Mouse (Mus musculus) c-Kit-positive CD71-positive TER-119-positive erythroid progenitor cells, embryonic 14.5 days (primary cell): Measurements from ENCODE around the gene Polr2c.
A peak's percentile ranks its signal among the peaks of the same experiment; 100 is the strongest.
"Not testable (repeated sequence)": the region's sequence is repeated elsewhere in the genome, so short reads cannot be mapped to it uniquely, and the experiment has no call there.

ENCODE experiments used
- DNase-seq: peaks from one replicate; pipeline ENCODE4 v3.0.0-alpha.2; 2013; ENCODE audit warnings: low spot score

Polr2c gene

DNA sequence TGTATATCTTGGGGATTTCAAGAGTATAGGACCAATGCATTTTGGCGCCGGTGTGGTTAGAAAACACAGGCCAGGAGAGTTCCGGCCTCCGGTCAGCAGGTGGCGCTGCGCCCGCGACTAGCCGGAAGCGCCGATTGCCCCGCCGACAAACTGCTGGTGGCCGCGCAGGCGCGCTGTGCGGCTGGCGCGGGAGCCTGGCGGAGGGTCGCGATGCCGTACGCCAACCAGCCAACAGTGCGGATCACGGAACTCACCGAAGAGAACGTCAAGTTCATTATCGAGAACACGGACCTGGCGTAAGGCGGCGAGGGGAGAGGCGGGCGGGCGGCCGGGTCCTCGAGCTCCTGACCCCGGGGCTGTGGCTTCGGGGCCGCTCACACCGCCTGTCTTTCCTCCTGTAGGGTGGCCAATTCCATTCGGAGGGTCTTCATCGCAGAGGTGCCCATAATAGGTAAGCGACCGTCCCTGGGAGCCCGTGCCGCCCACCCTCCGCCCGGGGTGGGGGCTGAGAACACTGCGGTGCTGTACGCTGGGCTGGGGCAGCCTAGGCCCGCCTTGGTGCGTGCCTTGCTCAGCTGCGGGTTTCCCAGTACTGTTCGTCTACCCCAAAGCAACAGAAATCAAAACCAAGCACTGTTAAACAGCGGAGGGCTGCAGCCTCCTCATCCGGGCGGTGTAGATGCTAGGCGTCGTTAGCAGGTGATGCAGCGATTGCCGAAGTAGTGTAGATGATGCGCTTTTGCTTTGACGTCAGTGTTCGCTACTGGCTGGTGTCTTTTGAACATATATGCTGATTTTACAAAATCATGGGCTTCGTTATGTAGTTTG lies at the start of gene Polr2c:
Polr2c (plus strand) TSS at position 105 of the 828 bp plus-strand sequence.
- peak; percentile 84 for DNase-seq

GRCm38 (mm10) chr8:94807506-94807905 lies 49.7 kb upstream of the Polr2c start:
- DNase-seq = no peak

DNA sequence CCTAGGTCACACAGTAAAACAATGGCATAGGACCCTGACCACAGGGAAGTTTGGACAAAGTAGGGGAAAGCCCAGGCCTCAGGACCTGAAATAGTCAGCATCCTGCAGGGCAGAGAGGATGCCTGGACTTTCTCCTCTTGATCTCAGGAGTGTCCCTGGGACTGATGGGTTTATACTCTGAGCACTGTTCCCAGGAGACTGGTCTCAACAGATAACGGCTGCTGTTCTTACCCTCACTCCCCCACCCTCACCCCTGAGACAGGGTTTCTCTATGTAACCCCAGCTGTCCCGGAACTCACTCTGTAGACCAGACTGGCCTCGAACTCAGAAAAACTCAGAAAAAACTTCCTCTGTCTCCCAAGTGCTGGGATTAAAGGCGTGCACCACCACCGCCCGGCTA lies 48.9 kb upstream of the Polr2c start:
- DNase-seq = no peak

- DNase-seq = no peak
These were observed 47.1 kb upstream of the Polr2c start, which contains the start of gene Ccl17 for GRCm38 (mm10) chr8:94810153-94810552. Ccl17 (plus strand) TSS chr8:94810453.

DNA sequence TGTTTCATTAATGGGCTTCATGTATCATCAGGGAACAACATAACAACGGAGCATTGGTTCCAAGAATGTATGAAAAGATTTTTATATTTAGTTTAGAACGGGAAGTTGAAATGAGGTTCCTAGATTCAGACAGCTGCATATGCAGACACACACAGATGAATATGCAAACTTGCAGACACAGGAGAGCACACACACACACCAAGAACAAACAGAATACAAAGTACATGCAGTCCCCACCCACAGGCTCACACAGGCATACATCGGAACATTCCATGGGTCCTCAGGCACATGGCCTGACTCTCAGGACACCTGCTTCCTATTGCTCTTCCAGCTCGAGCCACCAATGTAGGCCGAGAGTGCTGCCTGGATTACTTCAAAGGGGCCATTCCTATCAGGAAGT lies 46.4 kb upstream of the Polr2c start:
- no peak for DNase-seq

- DNase-seq = no peak
These were observed 45.6 kb upstream of the Polr2c start for GRCm38 (mm10) chr8:94811654-94812053.

DNA sequence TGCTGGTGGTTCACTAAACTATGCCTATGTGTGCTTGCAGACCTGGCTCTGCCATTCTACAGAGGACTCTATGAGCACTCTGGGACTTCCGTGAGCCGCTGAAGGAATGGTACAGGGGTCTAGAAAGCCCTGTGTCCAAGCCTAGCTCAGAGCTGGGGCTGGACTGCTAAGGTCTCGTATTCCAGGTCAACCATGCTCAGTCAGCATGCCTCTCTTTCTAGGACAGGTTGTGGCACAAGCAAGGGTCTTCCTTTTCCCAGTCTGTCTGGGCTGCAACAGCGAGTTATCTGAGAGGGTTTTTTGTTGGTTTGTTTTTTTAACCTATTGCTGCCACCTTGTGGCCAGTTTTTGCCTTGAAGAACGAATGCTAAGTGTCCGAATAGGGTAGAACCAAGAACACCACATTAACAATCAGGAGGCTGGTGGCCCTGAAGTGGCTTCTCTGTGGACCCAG lies 44.6 kb upstream of the Polr2c start:
- DNase-seq = peak; percentile 88

DNA sequence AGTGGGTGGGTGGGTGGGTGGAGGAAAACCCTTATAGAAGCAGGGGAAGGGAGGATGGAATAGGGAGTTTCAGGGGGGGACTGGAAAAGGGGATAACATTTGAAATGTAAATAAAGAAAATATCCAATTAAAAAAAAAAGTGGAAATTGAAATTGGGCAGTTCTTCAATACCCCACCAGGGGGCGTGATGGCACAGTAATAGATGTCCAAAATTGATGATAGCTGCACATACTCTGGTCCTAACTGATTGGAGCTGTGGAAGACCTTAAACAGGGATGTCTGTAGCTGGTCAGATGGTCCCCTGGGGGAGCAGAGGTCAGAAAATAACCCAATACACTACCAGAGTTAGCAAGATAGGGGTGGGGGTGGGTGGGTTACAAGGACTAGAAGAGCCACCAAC lies 42.7 kb upstream of the Polr2c start:
- DNase-seq = peak; percentile 42

DNA sequence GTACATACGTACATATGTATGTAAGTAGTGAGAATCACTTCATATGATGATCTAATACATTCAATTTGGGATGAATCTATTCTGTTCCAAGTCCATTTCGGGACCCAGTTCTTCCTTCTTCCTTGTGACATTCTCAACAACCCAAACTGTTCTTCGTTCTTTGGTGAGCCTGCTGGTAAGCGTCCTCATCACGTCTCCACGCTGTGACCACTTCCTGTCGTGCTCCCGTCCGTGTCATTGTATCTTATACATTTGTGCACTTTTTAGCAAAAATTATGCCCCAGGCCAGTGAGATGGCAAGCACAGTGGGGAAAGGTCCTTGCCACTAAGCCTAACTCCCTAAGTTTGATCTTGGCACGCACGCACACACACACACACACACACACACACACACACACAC lies 39.3 kb upstream of the Polr2c start:
- DNase-seq = no peak

- no peak for DNase-seq
These were observed 37.5 kb upstream of the Polr2c start for GRCm38 (mm10) chr8:94819671-94820179.

GRCm38 (mm10) chr8:94820553-94820952 lies 36.7 kb upstream of the Polr2c start:
- DNase-seq = no peak

GRCm38 (mm10) chr8:94821381-94821780 lies 35.9 kb upstream of the Polr2c start:
- DNase-seq = no peak

DNA sequence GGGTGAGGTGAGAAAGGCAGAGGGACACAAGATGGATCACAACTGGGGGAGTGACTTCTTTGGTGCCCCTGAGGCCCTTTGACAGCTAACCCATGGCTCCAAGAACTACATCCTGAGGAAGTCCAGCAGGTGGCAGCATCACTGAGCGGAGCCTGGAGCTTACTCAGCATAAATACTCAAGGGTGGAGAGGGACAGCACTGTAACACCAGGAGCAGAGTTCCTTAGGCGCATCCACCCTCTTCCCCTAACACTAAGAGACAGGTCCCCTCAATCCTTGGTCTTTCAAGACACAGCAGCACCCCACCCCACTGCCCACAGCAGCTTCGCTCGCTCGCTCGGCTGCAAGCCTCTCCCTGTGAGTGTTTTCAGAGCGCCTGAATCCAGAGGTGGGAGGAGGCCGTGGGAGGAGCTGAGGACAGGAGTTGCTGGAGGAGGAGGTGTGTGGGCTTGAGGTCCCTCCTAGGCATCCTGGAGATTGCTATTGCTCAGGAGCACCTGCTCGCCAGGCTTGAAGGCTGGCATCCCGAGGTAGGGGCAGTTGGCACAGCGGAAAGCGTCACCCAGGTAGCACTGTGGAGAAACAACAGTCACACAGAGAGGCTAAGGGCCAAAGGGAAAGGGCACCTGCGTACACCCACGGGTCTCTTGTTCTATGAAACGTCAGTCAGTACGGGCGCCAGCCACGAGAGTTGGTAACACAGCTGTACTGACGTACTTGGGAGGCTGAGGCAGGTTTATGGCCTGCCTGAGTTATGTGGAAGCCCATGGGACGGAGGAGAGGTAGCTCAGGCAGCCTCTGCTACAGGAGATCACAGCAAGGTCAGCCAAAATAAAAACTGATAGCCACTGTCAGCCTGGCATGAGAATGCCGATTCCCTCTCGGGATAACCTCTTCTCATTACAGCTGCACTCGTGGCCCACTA lies 34.4 kb upstream of the Polr2c start:
- peak; percentile 68 for DNase-seq

GRCm38 (mm10) chr8:94825170-94825569 lies 32.1 kb upstream of the Polr2c start:
- DNase-seq = no peak

DNA sequence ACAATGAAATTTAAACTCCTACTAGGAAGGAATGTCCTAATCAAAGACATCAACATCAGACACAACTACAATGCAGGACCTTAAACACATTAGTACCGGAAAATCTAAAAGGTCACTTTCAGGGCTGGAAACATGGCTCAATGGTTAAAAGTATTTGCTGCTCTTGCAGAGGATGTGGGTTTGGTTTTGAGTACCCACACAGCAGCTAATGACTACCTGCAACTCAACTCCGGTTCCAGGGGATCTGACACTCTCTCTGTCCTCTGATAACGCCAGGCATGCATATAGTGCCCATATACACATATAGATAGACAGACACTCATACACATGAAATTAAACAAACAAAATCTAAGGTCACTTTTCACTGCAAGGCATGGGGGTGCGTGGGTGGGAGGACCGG lies 31.0 kb upstream of the Polr2c start:
- DNase-seq = no peak

- DNase-seq = no peak
These were observed 29.0 kb upstream of the Polr2c start for GRCm38 (mm10) chr8:94828284-94828683.

- not testable (repeated sequence) for DNase-seq
These were observed 23.3 kb upstream of the Polr2c start for GRCm38 (mm10) chr8:94833901-94834405.

DNA sequence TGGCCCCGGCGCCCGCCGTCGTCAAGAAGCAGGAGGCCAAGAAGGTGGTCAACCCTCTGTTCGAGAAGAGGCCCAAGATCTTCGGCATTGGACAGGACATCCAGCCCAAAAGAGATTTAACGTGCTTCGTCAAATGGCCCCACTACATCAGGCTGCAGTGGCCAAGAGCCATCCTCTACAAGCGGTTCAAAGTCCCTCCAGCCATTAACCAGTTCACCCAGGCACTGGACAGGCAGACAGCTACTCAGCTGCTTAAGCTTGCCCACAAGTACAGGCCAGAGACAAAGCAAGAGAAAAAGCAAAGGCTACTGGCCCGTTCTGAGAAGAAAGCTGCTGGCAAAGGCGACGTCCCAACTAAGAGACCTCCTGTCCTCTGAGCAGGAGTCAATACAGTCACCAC lies 21.5 kb upstream of the Polr2c start:
- DNase-seq = not testable (repeated sequence)

DNA sequence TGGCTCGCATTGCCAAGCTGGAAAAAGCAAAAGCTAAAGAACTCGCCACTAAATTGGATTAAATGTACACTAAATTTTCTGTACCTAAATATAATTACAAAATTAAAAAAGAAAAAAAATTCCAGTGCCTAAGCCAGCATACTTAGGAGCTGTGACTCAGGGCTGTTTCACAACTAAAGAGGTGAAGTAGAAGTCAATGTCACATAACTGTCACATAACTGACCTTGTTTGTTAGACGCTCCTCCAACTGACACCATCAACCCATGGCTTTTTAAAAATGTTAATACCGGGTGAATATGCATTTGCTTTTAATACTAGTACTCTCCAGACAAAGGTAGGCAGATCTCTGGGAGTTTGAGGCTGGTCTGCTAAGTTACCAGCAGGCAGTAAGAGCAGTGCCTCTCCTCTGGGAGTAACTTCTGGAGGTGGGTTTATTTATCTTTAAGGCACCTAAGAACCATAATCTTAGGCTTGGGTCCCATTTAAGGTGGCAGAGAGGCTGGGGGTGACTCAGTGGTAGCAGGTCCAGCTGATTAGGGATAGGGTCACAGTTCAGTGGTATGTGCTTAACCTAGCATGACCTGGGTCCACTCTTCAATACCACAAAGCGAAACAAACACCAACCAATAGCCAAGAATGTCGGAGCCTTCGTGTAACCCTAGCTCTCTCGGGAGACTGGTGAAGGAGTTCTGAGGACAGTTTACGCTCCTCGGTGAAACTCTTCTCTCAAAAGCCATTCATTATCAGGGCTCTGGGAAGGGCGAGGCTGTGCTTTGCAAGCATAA lies 20.6 kb upstream of the Polr2c start:
- no peak for DNase-seq

DNA sequence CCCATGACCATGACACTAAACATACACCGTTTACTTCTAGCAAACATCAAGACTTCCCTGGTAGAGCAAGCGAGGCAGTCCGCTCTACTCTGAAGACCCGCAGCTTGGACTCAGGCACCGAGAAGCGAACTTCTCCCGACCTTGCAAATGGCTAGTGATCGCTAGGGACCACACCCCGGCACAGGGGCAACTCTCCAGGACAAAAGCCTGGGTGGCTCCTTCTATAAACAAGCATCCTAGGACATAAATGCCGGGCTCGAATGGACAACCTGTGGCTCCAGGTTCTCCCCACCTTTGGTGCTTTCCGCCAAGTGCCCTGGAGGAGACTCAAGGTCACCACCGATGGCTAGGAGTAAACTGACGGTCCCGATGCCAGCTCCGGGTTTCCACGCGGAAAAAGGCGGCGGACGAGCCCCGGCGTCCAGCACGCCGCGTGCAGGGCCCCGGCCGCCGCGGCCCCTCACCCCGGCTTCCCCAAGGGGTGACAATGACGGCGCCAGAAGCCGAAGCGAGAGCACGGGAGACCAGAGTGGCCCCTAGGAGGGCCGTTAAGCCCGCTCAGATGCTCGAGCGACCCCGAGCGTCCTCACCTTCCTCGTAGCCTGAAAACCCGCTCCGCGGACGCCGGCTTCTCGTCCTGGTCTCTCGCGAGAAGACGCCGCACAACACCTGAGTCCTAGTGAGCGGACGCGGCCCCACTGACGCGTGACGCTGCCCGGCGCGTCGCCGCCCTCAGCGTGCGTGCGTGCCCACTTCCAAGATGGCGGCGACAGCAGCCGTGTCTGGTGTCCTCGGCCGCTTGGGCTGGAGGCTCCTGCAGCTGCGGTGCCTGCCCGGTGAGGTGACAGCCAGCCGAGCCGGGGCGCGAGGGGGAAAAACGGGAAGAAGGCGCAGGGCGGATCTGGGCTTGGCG lies 19.3 kb upstream of the Polr2c start, which contains the start of the genes Coq9 and Ciapin1:
Coq9 (plus strand) TSS at position 660 of the 913 bp plus-strand sequence.
Ciapin1 (minus strand) TSS at position 697 of the 913 bp plus-strand sequence.
- peak; percentile 95 for DNase-seq
